Mouse (Mus musculus): Measurements from ENCODE around the gene Scp2. TPM values are rescaled to one million over a fixed set of nuclear protein-coding genes. Genes with fewer than 3 reads are reported as not detected.

Scp2 gene
- polyA plus RNA-seq, 1 experiment from 2014 or later: 156 TPM

DNA sequence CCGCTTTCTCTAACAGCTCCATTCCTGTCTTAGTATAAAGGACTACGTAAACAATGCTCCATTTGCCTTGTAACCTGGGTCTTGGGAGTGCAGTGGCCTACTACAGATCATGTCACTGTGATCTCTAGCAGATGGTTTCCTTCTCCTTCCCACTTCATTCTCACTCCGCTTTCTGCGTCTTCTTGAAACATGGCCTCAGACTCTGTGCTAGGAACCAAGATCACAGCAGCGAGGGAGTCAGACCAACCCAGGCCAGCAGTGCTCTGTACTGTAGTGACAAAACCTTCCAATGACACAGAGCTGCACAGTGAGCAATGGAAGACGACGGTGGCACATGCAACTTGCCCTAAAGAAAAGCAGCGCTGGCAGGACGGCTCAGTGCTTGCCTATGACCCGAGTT lies 88.9 kb downstream of the Scp2 start:
- Histone ChIP-seq H3K27ac (no peak overlapping the region), H3K4me1 (no peaks in the 10 kb centered on the region), H3K9me3 (no peaks in the 10 kb centered on the region), H3K36me3 (peaks cover 59% of the 10 kb centered on the region), H3K4me2 (replicated peaks) (no peak overlapping the region), H3K9ac (no peak overlapping the region), H3K4me3 (no peak overlapping the region), H3K27me3 (no peaks in the 10 kb centered on the region)
- ATAC-seq (ENCODE audit: insufficient number of reproducible peaks, insufficient read depth, low FRiP score, low TSS enrichment): no peak
- WGBS: 93% methylated on average over 10 of the region's 10 CpGs

DNA sequence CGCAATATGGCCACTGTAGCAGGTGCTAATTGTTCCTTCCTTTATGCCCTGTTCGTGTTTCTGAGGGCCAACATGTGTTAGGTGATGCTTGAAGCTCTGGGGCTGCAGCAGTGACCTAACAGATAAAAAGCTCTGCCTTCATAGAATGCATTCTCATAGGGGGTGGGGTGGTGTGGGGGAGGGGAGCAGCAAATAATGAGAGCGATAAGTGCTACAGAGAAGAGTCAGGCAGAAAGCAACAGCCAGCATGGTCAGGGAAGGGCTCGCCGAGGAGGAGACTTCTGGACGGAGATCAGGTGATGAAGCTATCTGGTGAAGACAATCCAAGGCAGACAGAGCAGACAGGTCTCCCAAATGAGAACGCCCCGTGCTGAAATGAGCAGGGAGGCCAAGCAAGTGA lies 92.1 kb downstream of the Scp2 start:
- peaks cover 63% of the 10 kb centered on the region for H3K36me3 ChIP-seq
- no peak overlapping the region for H3K27ac ChIP-seq
- no peaks in the 10 kb centered on the region for H3K9me3 ChIP-seq
- H3K9ac ChIP-seq: no peak overlapping the region
- no peak overlapping the region for H3K4me2 ChIP-seq (replicated peaks)
- H3K4me1 ChIP-seq: no peaks in the 10 kb centered on the region
- H3K27me3 ChIP-seq: no peaks in the 10 kb centered on the region
- no peak overlapping the region for H3K4me3 ChIP-seq
- ATAC-seq (ENCODE audit: insufficient number of reproducible peaks, insufficient read depth, low FRiP score, low TSS enrichment): no peak
- 86% methylated on average over 8 of the region's 8 CpGs for WGBS

GRCm38 (mm10) chr4:108051687-108052274 lies 93.0 kb downstream of the Scp2 start:
- WGBS: 84% methylated on average over 10 of the region's 10 CpGs
- H3K27me3 ChIP-seq: no peaks in the 10 kb centered on the region
- no peaks in the 10 kb centered on the region for H3K4me1 ChIP-seq
- no peak for ATAC-seq (ENCODE audit: insufficient number of reproducible peaks, insufficient read depth, low FRiP score, low TSS enrichment)
- no peak overlapping the region for H3K4me3 ChIP-seq
- H3K27ac ChIP-seq: no peak overlapping the region
- peaks cover 72% of the 10 kb centered on the region for H3K36me3 ChIP-seq
- no peak overlapping the region for H3K9ac ChIP-seq
- no peaks in the 10 kb centered on the region for H3K9me3 ChIP-seq
- H3K4me2 ChIP-seq (replicated peaks): no peak overlapping the region

DNA sequence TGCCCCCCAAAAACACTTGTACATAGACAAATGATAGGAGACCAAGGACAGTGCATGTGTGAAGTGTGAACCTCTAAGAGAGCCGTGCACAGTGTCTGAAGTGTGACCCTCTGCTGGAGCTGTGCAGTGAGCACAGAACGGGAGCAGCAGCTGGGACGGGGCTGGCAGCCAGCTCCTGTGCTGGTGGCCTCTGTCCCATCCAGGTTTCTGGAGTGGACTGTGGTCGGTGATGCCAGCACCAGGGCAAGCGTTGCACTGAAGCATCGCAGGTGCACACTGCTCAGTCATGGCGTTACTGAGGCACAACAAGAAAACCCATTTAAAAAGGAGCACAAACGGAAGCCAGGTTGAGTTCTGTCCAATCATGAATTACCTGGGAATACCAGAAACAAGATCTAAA lies 98.7 kb downstream of the Scp2 start:
- H3K4me1 ChIP-seq: 0 out of 2 replicates have a peak, but pooled peaks cover 3% of the 10 kb centered on the region
- H3K9me3 ChIP-seq: no peaks in the 10 kb centered on the region
- no peaks in the 10 kb centered on the region for H3K27me3 ChIP-seq
- no peak overlapping the region for H3K27ac ChIP-seq
- no peak overlapping the region for H3K4me3 ChIP-seq
- H3K9ac ChIP-seq: no peak overlapping the region
- no peak overlapping the region for H3K4me2 ChIP-seq (replicated peaks)
- no peak for ATAC-seq (ENCODE audit: insufficient number of reproducible peaks, insufficient read depth, low FRiP score, low TSS enrichment)
- 88% methylated on average over 8 of the region's 8 CpGs for WGBS
- peaks cover 39% of the 10 kb centered on the region for H3K36me3 ChIP-seq

DNA sequence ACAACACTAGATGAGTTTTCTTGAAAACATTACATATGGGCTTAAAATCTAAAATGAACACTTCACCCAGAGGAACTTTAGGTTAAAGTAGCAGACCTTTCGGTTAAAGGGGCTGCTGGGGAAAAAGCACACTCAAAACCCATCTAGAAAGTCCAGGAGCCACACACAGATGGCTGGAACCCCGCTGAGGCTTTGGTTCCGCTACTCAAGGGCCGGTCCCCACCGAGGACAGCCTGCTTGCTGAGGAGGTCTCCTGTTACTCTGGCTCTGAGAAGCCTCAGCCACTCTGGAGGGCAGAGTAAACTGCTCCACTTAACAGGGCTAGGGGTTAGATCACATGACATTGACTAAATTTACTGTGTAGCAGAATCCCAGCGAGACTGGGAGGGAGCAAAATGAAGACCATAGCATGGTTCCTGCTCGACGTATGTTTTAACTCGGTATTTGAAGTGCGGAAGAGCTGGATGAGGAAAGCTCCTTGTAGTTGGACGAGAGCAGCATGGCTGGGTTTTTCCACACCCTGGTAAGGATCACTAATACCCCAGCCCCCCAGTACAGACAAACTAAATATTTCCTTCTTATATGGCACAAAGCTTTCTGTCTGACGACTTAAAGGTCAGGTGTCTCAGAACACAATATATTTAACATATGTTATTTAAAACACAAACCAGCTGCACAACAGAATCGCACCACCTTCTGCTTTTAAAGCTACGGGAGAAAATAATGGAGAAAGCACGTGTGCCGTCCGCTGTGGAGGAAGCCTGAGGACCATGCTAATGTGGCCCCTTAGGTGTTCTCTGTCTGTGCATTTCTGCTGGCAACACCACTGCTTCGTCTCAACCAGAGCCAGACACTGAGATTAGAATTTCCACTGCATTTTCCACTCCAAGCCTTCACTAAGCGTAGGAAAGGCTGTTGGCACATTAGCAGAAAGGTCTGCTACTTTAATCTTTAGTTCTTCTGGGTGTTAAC lies 99.4 kb downstream of the Scp2 start:
- ATAC-seq (ENCODE audit: insufficient number of reproducible peaks, insufficient read depth, low FRiP score, low TSS enrichment): no peak
- peaks cover 34% of the 10 kb centered on the region for H3K36me3 ChIP-seq
- H3K27me3 ChIP-seq: no peaks in the 10 kb centered on the region
- H3K4me1 ChIP-seq: 0 out of 2 replicates have a peak, but pooled peaks cover 3% of the 10 kb centered on the region
- WGBS: 49% methylated on average over 19 of the region's 19 CpGs
- no peaks in the 10 kb centered on the region for H3K9me3 ChIP-seq
- no peak overlapping the region for H3K9ac ChIP-seq
- H3K27ac ChIP-seq: peak overlapping the region; percentile 7; the same call in 1 of the 2 replicates
- H3K4me2 ChIP-seq (replicated peaks): no peak overlapping the region
- no peak overlapping the region for H3K4me3 ChIP-seq

GRCm38 (mm10) chr4:108037027-108037426 lies 107.8 kb downstream of the Scp2 start:
- Histone ChIP-seq H3K9ac (no peak overlapping the region), H3K36me3 (no peaks in the 10 kb centered on the region; the same call in 1 of the 2 replicates), H3K27ac (no peak overlapping the region), H3K27me3 (peaks cover 10% of the 10 kb centered on the region), H3K4me1 (peaks cover 9% of the 10 kb centered on the region; the same call in 1 of the 2 replicates), H3K9me3 (no peaks in the 10 kb centered on the region), H3K4me3 (no peak overlapping the region), H3K4me2 (replicated peaks) (no peak overlapping the region)
- no peak for ATAC-seq (ENCODE audit: insufficient number of reproducible peaks, insufficient read depth, low FRiP score, low TSS enrichment)
- 82% methylated on average over 8 of the region's 8 CpGs for WGBS

DNA sequence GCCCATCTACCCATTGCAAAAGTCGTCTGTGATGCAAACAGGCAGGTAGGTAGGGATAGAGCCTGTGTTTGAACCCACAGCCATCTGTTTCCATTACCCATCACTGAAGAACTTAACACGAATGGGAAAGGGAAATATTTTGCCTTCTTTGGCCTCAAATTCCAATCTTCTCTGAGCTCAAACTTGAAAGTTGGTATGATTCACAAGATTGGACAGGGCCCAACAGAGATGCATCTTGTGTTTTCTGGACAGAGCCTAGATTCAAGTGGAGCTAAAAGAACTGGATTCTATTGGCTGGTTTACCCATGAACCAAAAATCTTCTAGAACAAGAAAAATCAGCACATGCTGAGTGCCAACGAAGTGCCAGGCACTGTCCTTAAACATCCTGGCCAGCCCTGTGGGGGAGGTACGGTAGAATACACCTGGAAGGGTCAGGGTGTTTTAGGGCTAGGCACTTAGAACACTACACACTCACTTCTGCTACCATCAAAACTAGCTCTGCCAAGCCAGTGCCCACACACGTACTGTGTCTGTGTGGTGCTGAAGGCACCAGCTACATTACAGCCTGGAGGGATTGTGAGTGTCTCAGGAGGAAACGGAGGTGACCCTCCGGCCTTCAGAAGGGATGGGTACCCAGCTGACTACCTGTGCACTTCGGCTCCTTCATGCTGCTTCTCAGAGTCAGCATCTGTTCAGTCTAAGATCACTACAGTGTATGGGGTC lies 111.6 kb downstream of the Scp2 start:
- Histone ChIP-seq H3K9me3 (no peaks in the 10 kb centered on the region), H3K27ac (no peak overlapping the region), H3K9ac (no peak overlapping the region), H3K36me3 (no peaks in the 10 kb centered on the region), H3K4me1 (peaks cover 21% of the 10 kb centered on the region), H3K4me3 (no peak overlapping the region), H3K4me2 (replicated peaks) (no peak overlapping the region), H3K27me3 (peaks cover 34% of the 10 kb centered on the region)
- 75% methylated on average over 8 of the region's 8 CpGs for WGBS
- no peak for ATAC-seq (ENCODE audit: insufficient number of reproducible peaks, insufficient read depth, low FRiP score, low TSS enrichment)

- WGBS: 31% methylated on average over 11 of the region's 11 CpGs
Measured at GRCm38 (mm10) chr4:108032352-108032849, 112.4 kb downstream of the Scp2 start.

GRCm38 (mm10) chr4:108031502-108032351 lies 113.1 kb downstream of the Scp2 start:
- Histone ChIP-seq H3K27ac (0 out of 2 replicates have a peak overlapping the region, but pooled peaks have one; percentile 19), H3K36me3 (no peaks in the 10 kb centered on the region), H3K4me2 (replicated peaks) (peak overlapping the region; percentile 98), H3K27me3 (peaks cover 34% of the 10 kb centered on the region), H3K9ac (peak overlapping the region; percentile 59), H3K4me1 (peaks cover 21% of the 10 kb centered on the region), H3K4me3 (peak overlapping the region; percentile 68), H3K9me3 (no peaks in the 10 kb centered on the region)
- peak; percentile 31; the same call in 1 of the 2 replicates for ATAC-seq (ENCODE audit: insufficient number of reproducible peaks, insufficient read depth, low FRiP score, low TSS enrichment)
- under 1% methylated on average over 85 of the region's 86 CpGs for WGBS

More at GRCm38 (mm10) chr4:108032352-108032849, 112.4 kb downstream of the Scp2 start:
- Histone ChIP-seq H3K27ac (no peak overlapping the region), H3K4me3 (peak overlapping the region; percentile 68), H3K4me1 (peaks cover 21% of the 10 kb centered on the region), H3K36me3 (no peaks in the 10 kb centered on the region), H3K9ac (peak overlapping the region; percentile 59; the same call in 1 of the 2 replicates), H3K9me3 (no peaks in the 10 kb centered on the region), H3K4me2 (replicated peaks) (peak overlapping the region; percentile 98), H3K27me3 (peaks cover 34% of the 10 kb centered on the region)
- ATAC-seq (ENCODE audit: insufficient number of reproducible peaks, insufficient read depth, low FRiP score, low TSS enrichment): no peak

- Histone ChIP-seq H3K4me1 (peaks cover 21% of the 10 kb centered on the region), H3K9ac (peak overlapping the region; percentile 59; the same call in 1 of the 2 replicates), H3K36me3 (no peaks in the 10 kb centered on the region), H3K27ac (no peak overlapping the region), H3K27me3 (peaks cover 34% of the 10 kb centered on the region), H3K9me3 (no peaks in the 10 kb centered on the region), H3K4me3 (peak overlapping the region; percentile 68), H3K4me2 (replicated peaks) (peak overlapping the region; percentile 98)
- ATAC-seq (ENCODE audit: insufficient number of reproducible peaks, insufficient read depth, low FRiP score, low TSS enrichment): no peak
- WGBS: 2% methylated on average over 22 of the region's 22 CpGs
Measured at GRCm38 (mm10) chr4:108030888-108031501, 113.8 kb downstream of the Scp2 start.
